ENCODE assay signal across 20 mouse cellular contexts in the genomic region with DNA sequence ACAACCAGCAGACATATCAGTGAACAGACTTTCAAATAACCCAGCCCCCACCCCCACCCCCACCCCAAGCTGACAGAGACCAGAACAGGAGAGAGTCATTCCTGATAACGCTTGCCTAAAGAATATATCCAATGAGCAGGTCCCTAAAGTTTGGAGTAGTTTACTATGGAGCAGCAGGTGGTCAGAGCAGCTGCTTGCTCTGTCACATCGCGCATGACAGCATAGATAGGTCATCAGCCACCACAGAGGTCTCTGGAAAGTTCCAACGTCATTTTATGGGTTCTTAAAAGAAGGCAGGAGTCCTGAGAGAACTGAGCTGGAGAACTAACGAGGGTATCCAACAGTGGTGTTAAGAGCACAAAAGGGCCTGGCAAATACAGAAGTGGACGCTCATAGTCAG.
DNase-seq lines count a peak whose midpoint lies in the region; TF ChIP-seq lines count a peak whose summit lies in the region.
"Had no signal": no experiment of that assay in that cellular context is flagged by ENCODE, and none has a peak within 500 bp of the region (broad histone marks: within the 10 kb centered on the region; RNA-seq: fewer than 3 reads in every experiment).

No protein-coding gene starts in this region.

- H3K36me3 ChIP-seq in C2C12 (ENCODE audit: control insufficient read depth, insufficient read depth) (no peaks in the 10 kb centered on the region), myocyte (ENCODE audit: control insufficient read depth, insufficient read depth) (no peaks in the 10 kb centered on the region)
- no peaks in the 10 kb centered on the region for H3K36me3 ChIP-seq in midbrain, embryonic 10.5 days
- H3K36me3 ChIP-seq: G1E had no signal

- H3K79me2 ChIP-seq in C2C12 (ENCODE audit: control insufficient read depth, insufficient read depth) (no peaks in the 10 kb centered on the region), myocyte (ENCODE audit: control insufficient read depth, insufficient read depth) (no peaks in the 10 kb centered on the region)

- TF ChIP-seq CTCF in C2C12 (IDR thresholded peaks at IDR 0.05; ENCODE audit: control insufficient read depth, insufficient read depth, insufficient read length), result no peak

- WGBS in midbrain, embryonic 10.5 days, result 79% methylated on average over 6 of the region's 6 CpGs

- no peak for TF ChIP-seq POLR2A in myocyte (IDR thresholded peaks at IDR 0.05; ENCODE audit: insufficient read length, low read depth)

- no peaks in the 10 kb centered on the region for H3K9me3 ChIP-seq in midbrain, embryonic 10.5 days (replicated peaks)
- H3K9me3 ChIP-seq: G1E had no signal

- no peak overlapping the region for H3K4me3 ChIP-seq in C2C12 (ENCODE audit: insufficient read depth, poor library complexity, severe bottlenecking)
- H3K4me3 ChIP-seq in myocyte, result no peak overlapping the region
- H3K4me3 ChIP-seq in midbrain, embryonic 10.5 days, result no peak overlapping the region

- no peak overlapping the region for H3ac ChIP-seq in C2C12 (ENCODE audit: control insufficient read depth, insufficient read length, low read depth)
- H3ac ChIP-seq in myocyte (ENCODE audit: control insufficient read depth, insufficient read length), result no peak overlapping the region

- H3K79me3 ChIP-seq in C2C12 (ENCODE audit: low read depth), result no peaks in the 10 kb centered on the region

- H3K4me1 ChIP-seq in midbrain, embryonic 10.5 days, result peaks cover 17% of the 10 kb centered on the region

- H3K27me3 ChIP-seq in C2C12 (ENCODE audit: control insufficient read depth, insufficient read depth, insufficient read length), result no peaks in the 10 kb centered on the region
- no peaks in the 10 kb centered on the region for H3K27me3 ChIP-seq in myocyte (ENCODE audit: control insufficient read depth, insufficient read depth, insufficient read length)
- H3K27me3 ChIP-seq in midbrain, embryonic 10.5 days (ENCODE audit: low read depth, poor library complexity, severe bottlenecking), result peaks cover 95% of the 10 kb centered on the region
- H3K27me3 ChIP-seq: CH12.LX had no signal

- peak; percentile 15 for DNase-seq in retina, embryonic 14.5 days (ENCODE audit: low spot score)
- peak; percentile 35 for DNase-seq in retina, postnatal 1 day
- no peak for DNase-seq in spleen, postnatal 36 days (ENCODE audit: low spot score in 2 of 2)
- no peak for DNase-seq in cerebellum, postnatal 14 days
- no peak for DNase-seq in thymus, postnatal 0 days (ENCODE audit: low spot score)
- DNase-seq in midbrain, embryonic 10.5 days (ENCODE audit: low spot score), result no peak
- DNase-seq: adrenal gland, adult 2 months; adrenal gland, adult 8-10 months; adrenal gland, postnatal 10 days; adrenal gland, postnatal 14 days; adrenal gland, postnatal 25 days; adrenal gland, postnatal 36 days; B cell, adult 2 months; cerebellum, adult 11 months; cerebellum, adult 11-12 months; cerebellum, adult 18-20 months had no signal

- no peak overlapping the region for H3K27ac ChIP-seq in midbrain, embryonic 10.5 days (replicated peaks)

- H3K4me2 ChIP-seq in myocyte (ENCODE audit: low read depth), result no peak overlapping the region

TF ChIP-seq in C2C12, 6 proteins besides CTCF, POLR2A, EP300 and RAD21:
- no peak for TF ChIP-seq MYOG (IDR thresholded peaks at IDR 0.05; ENCODE audit: control insufficient read depth, extremely low read depth, insufficient read length)
- TF ChIP-seq MYOD1 (IDR thresholded peaks at IDR 0.05; ENCODE audit: control insufficient read depth, insufficient read length, low read depth), result peak; percentile 60
- no peak for TF ChIP-seq MAX (IDR thresholded peaks at IDR 0.05)
- no peak for TF ChIP-seq USF1 (IDR thresholded peaks at IDR 0.05; ENCODE audit: low read depth)
- no peak for TF ChIP-seq CEBPB (IDR thresholded peaks at IDR 0.05; ENCODE audit: low read depth)
- no peak for TF ChIP-seq FOSL1 (IDR thresholded peaks at IDR 0.05; ENCODE audit: insufficient read depth, low read length, poor library complexity, severe bottlenecking)

TF ChIP-seq in myocyte, 11 proteins besides CTCF, POLR2A, EP300 and RAD21:
- TF ChIP-seq REST (IDR thresholded peaks at IDR 0.05; ENCODE audit: insufficient read depth, insufficient read length), result no peak
- no peak for TF ChIP-seq E2F4 (IDR thresholded peaks at IDR 0.05; ENCODE audit: insufficient read depth)
- TF ChIP-seq MYOD1 (IDR thresholded peaks at IDR 0.05; ENCODE audit: control insufficient read depth in 1 of 3, insufficient read length in 2 of 3, low read depth in 2 of 3), result peak in 2 of 3 experiments; percentile 64 to 75

Comparison
In these comparisons a context has a peak if more than half of its experiments do, and no peak if none do; other contexts are left out.
1. DNase-seq: peak in retina, embryonic 14.5 days (single experiment) and retina, postnatal 1 day (single experiment); none in spleen, postnatal 36 days (0 of 2), cerebellum, postnatal 14 days (0 of 2), thymus, postnatal 0 days (single experiment) and midbrain, embryonic 10.5 days (single experiment).